Mouse (Mus musculus) kidney, adult 2 months (tissue): ENCODE data around the gene Anapc13.

Source experiments
- CTCF ChIP-seq: fragments of 200-500 bp; conservative IDR thresholded peaks from 2 replicates; pipeline ENCODE4 v1.5.1; 2011; ENCODE audit warnings: low read depth, mild to moderate bottlenecking, control low read depth, low read length, moderate library complexity, mixed read lengths; ENCODE audit not compliant: insufficient read depth, insufficient read length
- POLR2A ChIP-seq: fragments of 200-500 bp; IDR thresholded peaks from one replicate; pipeline ENCODE4 v1.6.1; 2011; ENCODE audit warnings: low read depth, low read length, control low read depth

DNA sequence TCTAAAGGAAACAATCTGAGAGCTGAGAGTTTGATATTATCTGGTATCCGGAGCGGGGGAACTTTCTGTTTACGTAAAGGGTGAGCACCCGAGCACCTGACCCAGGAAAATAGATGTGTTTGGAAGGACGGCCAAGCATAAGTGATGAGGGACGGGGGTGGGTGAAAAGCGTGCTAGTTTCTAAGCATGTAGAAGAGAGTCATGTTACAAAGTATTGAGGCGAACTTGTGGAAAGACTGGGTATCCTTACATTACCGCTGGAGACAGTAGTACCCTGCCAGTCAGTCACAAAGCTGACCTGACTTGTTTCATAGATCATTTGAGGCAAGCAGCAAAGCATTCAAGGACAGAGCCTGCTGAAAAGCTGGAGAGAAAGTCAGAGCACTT, 736 bp downstream of the Anapc13 start:
- TF ChIP-seq CTCF (no peak), POLR2A (no peak)
